Mouse (Mus musculus) intestine, embryonic 16.5 days (tissue): ENCODE measurements at regions not wholly inside any gene's neighbourhood (a gene's known extent, or its start where the extent isn't known, plus 50 kb on each side); places are given as distances from the start of the nearest gene placed in this dataset.
A peak's percentile ranks its signal among the peaks of the same experiment; 100 is the strongest.

Source experiments
- ATAC-seq: fragments of 200-750 bp; cut with Nextera tagmentation; 2 replicates; pipeline ENCODE4 v1.8.0; 2017; ENCODE audit warnings: moderate TSS enrichment, moderate library complexity
- H3K27ac ChIP-seq: fragments of 300-500 bp; sonication (generic); 2 replicates; pipeline ENCODE4 v1.5.1; 2014; ENCODE audit warnings: mild to moderate bottlenecking, low read length
- H3K27me3 ChIP-seq: fragments of 300-500 bp; sonication (generic); replicated peaks from 2 replicates; pipeline ENCODE4 v1.6.1; 2014; ENCODE audit warnings: low read length, control low read depth, mixed read lengths; ENCODE audit not compliant: control insufficient read depth, insufficient read depth
- H3K36me3 ChIP-seq: fragments of 300-500 bp; sonication (generic); 2 replicates; pipeline ENCODE4 v1.6.1; 2014; ENCODE audit warnings: low read length, control low read depth; ENCODE audit not compliant: control insufficient read depth, insufficient read depth
- H3K4me1 ChIP-seq: fragments of 300-500 bp; sonication (generic); 2 replicates; pipeline ENCODE4 v1.6.1; 2014; ENCODE audit warnings: low read length, control low read depth, mixed read lengths; ENCODE audit not compliant: control insufficient read depth, insufficient read depth
- H3K4me2 ChIP-seq: fragments of 300-500 bp; sonication (generic); 2 replicates; pipeline ENCODE4 v1.6.1; 2014; ENCODE audit warnings: low read depth, low read length, control low read depth
- H3K4me3 ChIP-seq: fragments of 300-500 bp; sonication (generic); 2 replicates; pipeline ENCODE4 v1.5.1; 2014; ENCODE audit warnings: mild to moderate bottlenecking, low read length
- H3K9ac ChIP-seq: fragments of 300-500 bp; sonication (generic); 2 replicates; pipeline ENCODE4 v1.6.1; 2014; ENCODE audit warnings: low read depth, low read length
- H3K9me3 ChIP-seq: fragments of 300-500 bp; sonication (generic); 2 replicates; pipeline ENCODE4 v1.6.1; 2016; ENCODE audit warnings: low read length, control low read depth; ENCODE audit not compliant: control insufficient read depth
- WGBS: fragments of 180-500 bp; shearing (Covaris S2); extraction: QIAGEN DNeasy Blood & Tissue Kit; methylation state at CpG from one replicate; pipeline ENCODE4 v1.1.7; 2014; 5-methylcytosine and 5-hydroxymethylcytosine counted together

DNA sequence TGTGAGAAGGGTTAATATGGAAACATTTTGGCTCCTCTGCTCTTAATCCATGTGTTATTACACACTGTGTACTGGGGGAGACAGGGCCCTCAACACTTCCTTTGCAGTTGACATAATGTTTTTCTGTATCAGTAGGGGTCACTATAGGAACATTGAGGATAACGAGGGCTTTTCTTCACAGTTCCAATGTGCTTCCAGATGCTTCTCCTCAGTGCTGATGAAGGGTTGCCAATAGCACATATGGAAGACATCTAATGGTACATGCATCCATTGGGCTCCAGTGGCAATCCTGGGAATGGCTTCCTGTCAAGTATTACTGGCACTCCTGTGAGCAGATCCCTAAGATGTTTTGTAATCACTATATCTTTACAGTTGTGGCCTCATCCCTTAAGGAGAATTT lies 62.1 kb downstream of the Naa11 start:
- no peaks in the 10 kb centered on the region for H3K4me1 ChIP-seq
- peak; percentile 50; the same call in 1 of the 2 replicates for ATAC-seq
- no peak overlapping the region for H3K4me3 ChIP-seq
- WGBS, result 45% methylated on average over 1 of the region's 1 CpGs
- H3K9me3 ChIP-seq, result no peaks in the 10 kb centered on the region
- H3K27me3 ChIP-seq, result no peaks in the 10 kb centered on the region
- H3K4me2 ChIP-seq, result no peak overlapping the region
- no peaks in the 10 kb centered on the region for H3K36me3 ChIP-seq
- H3K27ac ChIP-seq, result no peak overlapping the region
- H3K9ac ChIP-seq, result no peak overlapping the region

DNA sequence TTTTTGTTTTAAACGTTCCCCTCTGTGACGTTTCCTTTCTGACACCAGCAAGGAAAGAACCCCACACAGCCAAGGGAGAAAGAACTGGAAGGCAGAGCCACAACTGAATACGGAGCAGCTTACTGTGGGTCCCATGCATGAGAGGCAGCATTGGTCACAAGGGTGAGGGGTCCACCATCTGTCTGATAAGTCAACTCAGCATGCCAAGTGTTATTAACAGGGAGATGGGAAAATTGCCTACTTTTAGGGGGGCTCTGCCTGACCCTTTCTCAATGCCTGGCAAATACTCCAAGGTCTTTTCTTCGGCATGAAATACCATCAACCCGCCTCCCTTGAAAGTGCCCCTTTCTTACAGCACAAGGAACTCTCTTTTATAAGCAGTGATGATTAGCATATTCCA lies 66.3 kb downstream of the Naa11 start:
- Histone ChIP-seq H3K27ac (no peak overlapping the region), H3K9me3 (no peaks in the 10 kb centered on the region), H3K9ac (no peak overlapping the region), H3K4me3 (no peak overlapping the region), H3K4me2 (no peak overlapping the region), H3K27me3 (no peaks in the 10 kb centered on the region), H3K4me1 (no peaks in the 10 kb centered on the region), H3K36me3 (no peaks in the 10 kb centered on the region)
- ATAC-seq, result no peak
- 82% methylated on average over 5 of the region's 5 CpGs for WGBS

DNA sequence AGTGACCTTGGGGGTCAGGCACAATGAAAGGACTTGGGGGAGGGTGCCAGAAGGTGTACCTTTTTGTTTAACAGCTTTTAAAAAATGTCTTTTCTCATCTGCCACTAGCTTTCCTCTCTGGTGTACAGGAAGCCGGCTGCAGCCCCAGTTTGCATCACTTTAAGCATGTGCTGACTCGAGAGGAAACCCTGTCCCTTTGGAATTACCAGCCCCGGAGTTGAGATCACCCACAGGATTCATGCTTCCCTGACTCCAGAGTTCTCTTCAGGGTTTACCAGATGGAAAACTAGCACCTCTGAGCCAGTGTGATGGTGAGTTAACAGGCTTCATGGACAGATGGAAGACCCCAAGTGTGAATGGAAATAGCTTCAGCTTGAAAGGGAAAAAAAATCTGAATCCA lies 68.3 kb downstream of the Naa11 start:
- Histone ChIP-seq H3K4me2 (no peak overlapping the region), H3K36me3 (no peaks in the 10 kb centered on the region), H3K27ac (no peak overlapping the region), H3K4me1 (no peaks in the 10 kb centered on the region), H3K9ac (no peak overlapping the region), H3K9me3 (no peaks in the 10 kb centered on the region), H3K27me3 (no peaks in the 10 kb centered on the region), H3K4me3 (no peak overlapping the region)
- ATAC-seq, result no peak
- WGBS, result 59% methylated on average over 3 of the region's 3 CpGs

DNA sequence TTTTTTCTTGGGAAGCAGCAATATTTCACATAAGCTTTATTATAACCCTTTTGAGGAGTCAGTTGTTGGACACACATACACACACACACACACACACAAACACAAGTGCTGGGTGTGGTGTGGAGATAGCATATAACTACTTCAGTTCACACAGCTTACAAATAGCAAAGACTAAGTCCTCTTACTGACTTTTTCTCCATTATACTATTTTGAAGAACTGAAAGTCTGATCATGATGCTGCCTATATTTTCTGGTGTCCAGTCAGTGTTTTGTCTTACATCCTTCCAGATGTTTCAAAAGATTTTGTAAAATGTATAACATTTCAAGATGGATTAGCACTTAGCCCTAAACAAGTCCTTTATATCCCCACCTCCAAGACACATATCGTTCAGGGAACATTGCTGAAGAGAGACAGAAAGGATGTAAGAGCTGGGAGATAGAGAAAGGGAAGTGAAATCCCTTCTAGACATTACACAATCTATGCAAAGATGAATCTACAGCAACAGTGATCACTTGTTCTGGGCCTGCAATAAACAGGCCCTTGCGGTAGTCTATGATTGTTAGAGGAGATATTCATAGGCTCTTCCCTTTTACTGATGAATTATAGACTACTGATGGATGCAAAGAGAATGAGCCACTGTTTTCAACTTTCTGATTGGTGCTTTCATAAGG lies 72.2 kb downstream of the Naa11 start:
- Histone ChIP-seq H3K4me2 (no peak overlapping the region), H3K4me3 (no peak overlapping the region), H3K36me3 (no peaks in the 10 kb centered on the region), H3K9ac (no peak overlapping the region), H3K9me3 (no peaks in the 10 kb centered on the region), H3K27me3 (no peaks in the 10 kb centered on the region), H3K4me1 (no peaks in the 10 kb centered on the region), H3K27ac (no peak overlapping the region)
- no peak for ATAC-seq
- WGBS, result 88% methylated on average over 2 of the region's 2 CpGs

DNA sequence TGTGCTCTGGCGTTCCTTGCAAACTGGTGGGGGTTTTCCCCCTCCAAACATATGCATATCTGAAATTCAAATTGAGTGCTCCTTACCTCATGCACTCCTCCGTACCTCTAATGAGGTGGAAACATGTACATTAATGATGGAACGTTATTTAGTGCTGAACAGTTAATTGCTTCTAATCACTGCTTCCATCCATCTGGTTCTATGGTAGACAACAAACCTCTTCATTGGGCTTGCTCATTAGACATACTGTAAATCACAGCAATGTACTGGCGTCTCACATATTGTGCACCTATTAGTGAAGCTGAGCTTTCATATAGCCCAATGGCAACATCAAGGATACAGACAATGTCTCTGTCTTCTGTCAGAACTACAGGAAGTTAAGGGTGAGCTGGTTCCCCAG lies 85.3 kb downstream of the Naa11 start:
- WGBS, result 84% methylated on average over 4 of the region's 4 CpGs
- ATAC-seq, result no peak
- H3K36me3 ChIP-seq, result no peaks in the 10 kb centered on the region
- H3K4me1 ChIP-seq, result no peaks in the 10 kb centered on the region
- no peak overlapping the region for H3K4me3 ChIP-seq
- no peak overlapping the region for H3K9ac ChIP-seq
- no peak overlapping the region for H3K4me2 ChIP-seq
- no peak overlapping the region for H3K27ac ChIP-seq
- H3K9me3 ChIP-seq, result no peaks in the 10 kb centered on the region
- no peaks in the 10 kb centered on the region for H3K27me3 ChIP-seq

DNA sequence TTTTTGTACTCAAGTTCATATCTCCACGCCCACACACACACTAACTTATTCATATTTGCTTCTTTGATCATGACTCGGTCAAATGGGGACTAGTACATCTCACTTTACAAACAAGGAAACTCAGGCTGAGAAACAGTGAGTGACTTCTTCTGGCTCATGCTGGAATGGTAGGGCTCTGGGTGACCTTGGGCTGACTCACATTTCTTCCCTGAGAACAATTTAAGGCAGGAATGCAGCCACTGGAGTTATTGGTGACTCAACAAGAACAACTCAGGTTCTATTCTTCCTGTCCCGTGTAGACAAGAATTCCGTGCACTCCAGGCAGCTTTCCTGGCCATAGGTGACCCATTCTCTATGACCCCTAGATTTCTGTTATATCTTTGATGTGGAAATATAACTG lies 87.3 kb downstream of the Naa11 start:
- H3K4me1 ChIP-seq, result no peaks in the 10 kb centered on the region

DNA sequence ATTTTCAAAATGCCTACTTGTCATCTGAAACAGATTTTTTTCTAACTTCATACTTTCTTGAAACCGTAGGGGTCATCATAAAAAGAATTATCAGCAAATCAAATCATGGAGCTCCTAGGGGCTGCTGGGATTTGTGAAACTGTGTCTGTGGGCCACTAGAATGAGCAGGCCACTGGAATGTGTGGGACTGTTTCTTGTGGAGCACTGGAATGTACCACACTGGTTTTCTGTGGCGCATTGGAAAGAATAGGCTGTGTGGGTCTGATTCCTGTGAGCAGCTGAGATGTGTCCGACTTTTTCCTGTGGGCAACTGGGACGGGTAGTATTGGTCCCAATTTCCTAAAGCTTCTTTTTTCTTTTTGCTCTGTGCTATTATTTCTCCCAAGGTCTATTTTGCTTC lies 90.6 kb downstream of the Naa11 start:
- ATAC-seq, result no peak
- no peak overlapping the region for H3K9ac ChIP-seq
- H3K27ac ChIP-seq, result no peak overlapping the region
- H3K36me3 ChIP-seq, result no peaks in the 10 kb centered on the region
- no peaks in the 10 kb centered on the region for H3K27me3 ChIP-seq
- H3K4me3 ChIP-seq, result no peak overlapping the region
- H3K9me3 ChIP-seq, result no peaks in the 10 kb centered on the region
- no peaks in the 10 kb centered on the region for H3K4me1 ChIP-seq
- H3K4me2 ChIP-seq, result no peak overlapping the region
- WGBS, result 77% methylated on average over 4 of the region's 4 CpGs

More for the DNA sequence above, 87.3 kb downstream of the Naa11 start:
- ATAC-seq, result no peak
- Histone ChIP-seq H3K27ac (no peak overlapping the region), H3K9ac (no peak overlapping the region), H3K36me3 (no peaks in the 10 kb centered on the region), H3K9me3 (no peaks in the 10 kb centered on the region), H3K4me3 (no peak overlapping the region), H3K4me2 (no peak overlapping the region), H3K27me3 (no peaks in the 10 kb centered on the region)
- 72% methylated on average over 4 of the region's 4 CpGs for WGBS

DNA sequence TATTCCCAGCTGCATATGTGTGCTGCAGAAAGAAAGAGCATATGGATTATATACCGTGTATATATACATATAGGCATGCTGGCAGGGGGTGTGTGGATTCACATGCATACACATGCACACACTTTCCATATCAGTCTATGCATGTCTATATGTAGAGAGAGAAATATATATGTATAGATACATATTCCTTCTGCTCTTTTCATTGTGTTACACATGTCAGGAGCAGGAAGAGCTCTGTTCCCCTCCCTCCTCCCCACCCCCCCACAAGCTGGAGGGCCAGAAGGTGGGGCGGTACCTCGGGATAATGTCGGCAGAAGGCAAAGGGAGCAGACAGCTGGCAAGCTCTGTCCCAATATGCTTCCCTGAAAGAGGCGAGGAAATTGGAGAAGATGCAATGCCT lies 91.3 kb downstream of the Naa11 start:
- no peak overlapping the region for H3K9ac ChIP-seq
- no peaks in the 10 kb centered on the region for H3K9me3 ChIP-seq
- H3K27me3 ChIP-seq, result no peaks in the 10 kb centered on the region
- no peaks in the 10 kb centered on the region for H3K36me3 ChIP-seq
- WGBS, result 69% methylated on average over 5 of the region's 5 CpGs
- ATAC-seq, result no peak
- H3K4me2 ChIP-seq, result no peak overlapping the region
- H3K4me1 ChIP-seq, result no peaks in the 10 kb centered on the region
- no peak overlapping the region for H3K27ac ChIP-seq
- no peak overlapping the region for H3K4me3 ChIP-seq

DNA sequence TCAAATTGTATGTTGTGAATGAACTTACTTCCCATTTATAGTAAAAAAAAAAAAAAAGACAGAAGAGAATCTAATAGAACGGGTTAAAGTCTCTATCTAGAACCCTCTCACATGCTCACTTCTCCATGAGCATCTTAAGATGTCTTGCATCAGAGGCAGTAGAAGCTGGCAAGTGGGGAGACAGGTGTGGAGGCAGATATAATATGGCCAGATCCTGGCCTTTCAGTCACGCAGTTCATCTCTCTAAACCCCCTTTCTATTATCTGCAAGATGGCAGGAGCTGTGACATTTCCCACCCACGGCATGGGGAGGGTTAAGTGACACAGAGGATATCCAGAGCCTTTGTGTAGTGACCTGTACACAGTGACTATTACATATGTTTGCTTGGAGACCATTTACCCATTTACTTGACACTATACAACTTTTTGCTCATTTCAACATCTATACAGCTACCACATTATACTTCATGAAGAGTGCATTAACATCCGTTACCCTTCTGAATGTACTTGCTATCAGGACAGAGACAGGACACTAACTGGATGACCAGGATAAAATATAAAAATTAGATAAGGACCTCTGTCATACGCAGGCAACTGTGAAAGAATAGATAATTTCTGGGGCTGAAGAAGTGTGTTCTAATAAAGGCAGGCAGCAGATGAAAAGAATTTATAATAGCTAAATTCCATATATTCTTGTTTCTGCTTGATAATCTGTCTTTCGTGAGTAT lies 91.9 kb downstream of the Naa11 start:
- Histone ChIP-seq H3K4me2 (no peak overlapping the region), H3K27me3 (no peaks in the 10 kb centered on the region), H3K9me3 (no peaks in the 10 kb centered on the region), H3K4me1 (no peaks in the 10 kb centered on the region), H3K36me3 (no peaks in the 10 kb centered on the region), H3K9ac (no peak overlapping the region), H3K4me3 (no peak overlapping the region), H3K27ac (no peak overlapping the region)
- 79% methylated on average over 6 of the region's 6 CpGs for WGBS
- no peak for ATAC-seq

DNA sequence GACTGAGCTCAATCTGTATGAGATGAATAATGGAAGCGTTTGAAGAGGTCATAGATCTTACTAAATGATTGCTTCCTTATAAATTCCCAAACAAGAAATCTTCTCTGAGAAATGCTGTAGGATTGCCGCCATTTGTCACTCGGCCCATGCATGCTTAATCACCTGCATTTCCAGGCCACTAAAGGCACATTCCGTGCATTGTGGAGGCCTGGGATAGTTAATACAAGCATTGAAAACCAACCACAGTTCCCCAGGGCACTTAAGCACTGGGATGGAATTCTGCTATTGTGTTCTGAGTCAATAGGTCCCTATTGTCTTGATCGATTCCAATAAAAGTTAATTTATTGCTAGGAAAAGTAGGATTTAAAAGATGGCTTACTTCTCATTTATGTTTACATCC lies 92.5 kb downstream of the Naa11 start:
- no peaks in the 10 kb centered on the region for H3K9me3 ChIP-seq
- H3K4me1 ChIP-seq, result no peaks in the 10 kb centered on the region
- no peak for ATAC-seq
- WGBS, result 69% methylated on average over 5 of the region's 5 CpGs
- no peaks in the 10 kb centered on the region for H3K36me3 ChIP-seq
- no peak overlapping the region for H3K9ac ChIP-seq
- H3K27ac ChIP-seq, result no peak overlapping the region
- no peaks in the 10 kb centered on the region for H3K27me3 ChIP-seq
- no peak overlapping the region for H3K4me2 ChIP-seq
- no peak overlapping the region for H3K4me3 ChIP-seq
